ENCODE assay signal across 14 mouse cellular contexts in the genomic region with DNA sequence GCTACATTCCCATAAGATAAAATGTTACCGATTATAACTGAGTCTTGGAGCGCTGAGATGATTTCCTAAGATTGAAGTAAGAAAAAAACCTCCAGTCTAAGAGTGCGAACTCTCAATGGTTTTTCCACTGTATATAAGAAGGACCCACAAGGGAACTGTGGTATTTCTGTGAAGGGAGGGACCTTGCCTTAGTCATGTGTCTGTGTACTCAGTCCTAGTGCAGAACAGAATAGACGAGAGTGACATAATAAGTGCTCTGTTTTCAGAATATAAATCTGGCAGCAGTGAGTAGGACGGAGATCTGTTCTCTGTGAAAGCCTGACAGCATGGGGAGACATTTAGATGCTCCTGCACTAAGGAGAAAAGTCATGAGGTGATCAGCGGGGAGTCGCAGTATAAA.
DNase-seq lines count a peak whose midpoint lies in the region; ATAC-seq and TF ChIP-seq lines count a peak whose summit lies in the region.
"Had no signal": no experiment of that assay in that cellular context is flagged by ENCODE, and none has a peak within 500 bp of the region (broad histone marks: within the 10 kb centered on the region; RNA-seq: fewer than 3 reads in every experiment).

No protein-coding gene starts in this region.

- no peak overlapping the region for H3K4me2 ChIP-seq in kidney, postnatal 0 days (ENCODE audit: low read length)
- H3K4me2 ChIP-seq: heart, embryonic 13.5 days; liver, embryonic 15.5 days had no signal

- no peaks in the 10 kb centered on the region for H3K9me3 ChIP-seq in kidney, postnatal 0 days (replicated peaks; ENCODE audit: low read length)
- H3K9me3 ChIP-seq: heart, embryonic 13.5 days; liver, embryonic 15.5 days had no signal

- 53% methylated on average over 7 of the region's 7 CpGs for WGBS in kidney, postnatal 0 days

- H3K4me3 ChIP-seq in kidney, postnatal 0 days (replicated peaks; ENCODE audit: low read depth, low read length), result no peak overlapping the region
- H3K4me3 ChIP-seq: heart, embryonic 13.5 days; liver, embryonic 15.5 days had no signal

- no peaks in the 10 kb centered on the region for H3K36me3 ChIP-seq in kidney, postnatal 0 days (ENCODE audit: insufficient read depth, low read length)
- H3K36me3 ChIP-seq: heart, embryonic 13.5 days; liver, embryonic 15.5 days had no signal

- H3K4me1 ChIP-seq in kidney, postnatal 0 days (replicated peaks; ENCODE audit: insufficient read depth, low read length), result no peaks in the 10 kb centered on the region
- H3K4me1 ChIP-seq: liver, embryonic 15.5 days had no signal

- no peak overlapping the region for H3K27ac ChIP-seq in kidney, postnatal 0 days
- H3K27ac ChIP-seq: heart, embryonic 13.5 days; liver, embryonic 15.5 days had no signal

- H3K27me3 ChIP-seq in kidney, postnatal 0 days (ENCODE audit: insufficient read depth, low read length), result no peaks in the 10 kb centered on the region
- H3K27me3 ChIP-seq: heart, embryonic 13.5 days; liver, embryonic 15.5 days had no signal

- ATAC-seq in frontal cortex, adult (ENCODE audit: low TSS enrichment), result peak; percentile 91
- no peak for ATAC-seq in kidney, postnatal 0 days (replicated peaks; ENCODE audit: low FRiP score, low read depth)
- ATAC-seq: intestine, postnatal 0 days had no signal

- no peak for DNase-seq in frontal cortex, postnatal 25 days (ENCODE audit: low spot score in 2 of 2)
- DNase-seq in kidney, postnatal 0 days (ENCODE audit: low spot score), result peak; percentile 35
- DNase-seq in kidney, adult 11 months, result no peak
- DNase-seq in right cerebral cortex, adult 18-20 months, result peak; percentile 60
- DNase-seq in right cerebral cortex, postnatal 14 days, result no peak
- no peak for DNase-seq in c-Kit-positive CD71-positive TER-119-positive erythroid progenitor cells, embryonic 14.5 days (ENCODE audit: low spot score)
- DNase-seq in cerebellum, adult 11 months, result no peak
- DNase-seq: adrenal gland, adult 2 months; cerebellum, adult 18-20 months; right cerebral cortex, postnatal 25 days had no signal

- no peak for TF ChIP-seq CTCF in kidney, postnatal 0 days (IDR thresholded peaks at IDR 0.05; ENCODE audit: low read depth)

- H3K9ac ChIP-seq in kidney, postnatal 0 days (ENCODE audit: low read depth, low read length), result no peak overlapping the region
- H3K9ac ChIP-seq: heart, embryonic 13.5 days; liver, embryonic 15.5 days had no signal

Comparison
In these comparisons a context has a peak if more than half of its experiments do, and no peak if none do; other contexts are left out.
1. DNase-seq: peak in kidney, postnatal 0 days (single experiment) and right cerebral cortex, adult 18-20 months (single experiment); none in frontal cortex, postnatal 25 days (0 of 2), kidney, adult 11 months (single experiment), right cerebral cortex, postnatal 14 days (single experiment), c-Kit-positive CD71-positive TER-119-positive erythroid progenitor cells, embryonic 14.5 days (single experiment) and cerebellum, adult 11 months (single experiment).